Mouse (Mus musculus): ENCODE measurements around the gene Itgb3. TPM values are rescaled to one million over a fixed set of nuclear protein-coding genes. Genes with fewer than 3 reads are reported as not detected.

Gene Itgb3
- polyA plus RNA-seq, 1 experiment from 2014 or later, result 2.6 TPM

DNA sequence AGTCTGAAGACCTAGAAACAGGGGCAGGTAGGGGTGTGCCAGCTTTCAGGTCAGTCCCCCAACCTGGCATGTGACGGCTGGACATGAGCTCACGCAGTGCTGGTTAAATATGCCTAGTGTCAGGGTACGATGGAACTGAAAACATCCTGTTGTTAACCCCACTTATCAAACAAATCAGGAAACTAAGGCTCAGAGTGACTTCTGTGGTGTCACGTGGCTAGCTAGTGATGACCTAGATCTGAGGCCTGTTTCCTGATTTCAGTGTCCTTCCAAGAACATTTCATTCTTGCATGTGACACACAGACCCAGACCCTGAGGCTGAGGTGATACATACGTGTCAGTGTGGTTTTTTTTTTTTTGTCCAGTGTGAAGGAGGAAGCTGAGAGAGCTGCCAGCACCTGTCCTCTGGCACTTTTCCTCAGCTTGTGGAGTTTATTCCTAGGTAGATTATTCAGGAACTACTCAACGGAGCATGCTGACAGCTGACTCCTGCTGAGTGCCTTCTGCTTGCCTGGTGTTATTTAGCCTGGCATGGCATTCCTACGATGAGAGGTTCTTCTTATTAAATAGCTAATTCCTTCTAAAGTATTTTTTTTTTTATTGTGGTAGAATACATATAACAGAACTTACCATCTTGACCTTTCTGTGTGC, 22.5 kb downstream of the Itgb3 start:
- peaks cover 5% of the 10 kb centered on the region; the same call in 1 of the 2 replicates for H3K4me1 ChIP-seq (ENCODE audit: control insufficient read depth, insufficient read depth, low read length)
- DNase-seq (ENCODE audit: low spot score) (no peak), ATAC-seq (ENCODE audit: low read depth) (no peak)
- no peaks in the 10 kb centered on the region for H3K36me3 ChIP-seq (ENCODE audit: control insufficient read depth, insufficient read depth, low read length)
- H3K27me3 ChIP-seq (replicated peaks; ENCODE audit: control insufficient read depth, insufficient read depth, low read length), result no peaks in the 10 kb centered on the region
- H3K4me2 ChIP-seq (ENCODE audit: low read depth, low read length), result no peak overlapping the region
- no peak overlapping the region for H3K4me3 ChIP-seq (ENCODE audit: low read depth, low read length)
- WGBS, result 64% methylated on average over 7 of the region's 7 CpGs
- H3K9ac ChIP-seq (ENCODE audit: low read depth, low read length), result no peak overlapping the region
- no peak overlapping the region for H3K27ac ChIP-seq (replicated peaks; ENCODE audit: low read depth, low read length)
- no peaks in the 10 kb centered on the region for H3K9me3 ChIP-seq (ENCODE audit: control insufficient read depth, low read length)

DNA sequence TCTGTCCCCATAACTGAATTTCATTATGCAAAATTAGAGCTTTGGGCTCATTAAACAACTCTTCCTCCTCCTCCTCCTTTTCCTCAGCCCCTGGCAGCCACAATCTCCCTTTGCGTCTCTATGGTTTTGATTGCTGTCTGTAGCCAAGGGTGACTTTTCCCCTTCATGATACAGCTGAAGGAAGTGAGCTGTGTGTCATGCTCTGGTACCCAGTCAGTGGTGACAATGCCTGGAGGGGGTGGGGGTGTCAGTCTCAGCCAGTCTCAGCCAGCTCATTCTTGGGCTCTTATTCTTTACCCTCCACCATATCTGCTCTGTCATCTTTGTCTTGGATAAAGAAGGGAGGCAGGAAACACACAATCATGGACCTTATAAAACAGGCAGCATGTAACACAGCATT, 23.5 kb downstream of the Itgb3 start:
- no peak for ATAC-seq (ENCODE audit: low read depth)
- DNase-seq (ENCODE audit: low spot score), result no peak
- Histone ChIP-seq H3K4me2 (ENCODE audit: low read depth, low read length) (no peak overlapping the region), H3K27ac (replicated peaks; ENCODE audit: low read depth, low read length) (no peak overlapping the region), H3K4me1 (ENCODE audit: control insufficient read depth, insufficient read depth, low read length) (peaks cover 2% of the 10 kb centered on the region; the same call in 1 of the 2 replicates), H3K4me3 (ENCODE audit: low read depth, low read length) (no peak overlapping the region), H3K9ac (ENCODE audit: low read depth, low read length) (no peak overlapping the region), H3K27me3 (replicated peaks; ENCODE audit: control insufficient read depth, insufficient read depth, low read length) (no peaks in the 10 kb centered on the region), H3K36me3 (ENCODE audit: control insufficient read depth, insufficient read depth, low read length) (no peaks in the 10 kb centered on the region), H3K9me3 (ENCODE audit: control insufficient read depth, low read length) (no peaks in the 10 kb centered on the region)
- WGBS, result 50% methylated on average over 1 of the region's 1 CpGs

DNA sequence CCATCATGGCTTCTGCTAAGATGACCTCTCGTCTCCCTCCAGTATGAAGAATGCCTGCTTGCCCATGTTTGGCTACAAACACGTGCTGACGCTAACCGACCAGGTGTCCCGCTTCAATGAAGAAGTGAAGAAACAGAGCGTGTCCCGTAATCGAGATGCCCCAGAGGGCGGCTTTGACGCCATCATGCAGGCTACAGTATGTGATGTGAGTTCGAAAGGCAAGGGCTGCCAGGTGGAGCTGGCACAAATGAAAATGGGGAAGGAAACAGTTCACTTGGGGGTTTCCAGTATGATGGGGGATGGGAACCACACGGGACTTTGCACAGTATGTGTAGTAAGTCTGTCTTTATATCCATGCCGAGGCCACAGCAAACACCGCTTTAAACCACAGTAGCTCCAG, 29.2 kb downstream of the Itgb3 start:
- Histone ChIP-seq H3K4me3 (ENCODE audit: low read depth, low read length) (no peak overlapping the region), H3K9me3 (ENCODE audit: control insufficient read depth, low read length) (no peaks in the 10 kb centered on the region), H3K9ac (ENCODE audit: low read depth, low read length) (no peak overlapping the region), H3K36me3 (ENCODE audit: control insufficient read depth, insufficient read depth, low read length) (no peaks in the 10 kb centered on the region), H3K4me1 (ENCODE audit: control insufficient read depth, insufficient read depth, low read length) (no peaks in the 10 kb centered on the region), H3K27me3 (replicated peaks; ENCODE audit: control insufficient read depth, insufficient read depth, low read length) (no peaks in the 10 kb centered on the region), H3K27ac (replicated peaks; ENCODE audit: low read depth, low read length) (no peak overlapping the region), H3K4me2 (ENCODE audit: low read depth, low read length) (no peak overlapping the region)
- WGBS, result 89% methylated on average over 14 of the region's 14 CpGs
- DNase-seq (ENCODE audit: low spot score) (no peak), ATAC-seq (ENCODE audit: low read depth) (no peak)

DNA sequence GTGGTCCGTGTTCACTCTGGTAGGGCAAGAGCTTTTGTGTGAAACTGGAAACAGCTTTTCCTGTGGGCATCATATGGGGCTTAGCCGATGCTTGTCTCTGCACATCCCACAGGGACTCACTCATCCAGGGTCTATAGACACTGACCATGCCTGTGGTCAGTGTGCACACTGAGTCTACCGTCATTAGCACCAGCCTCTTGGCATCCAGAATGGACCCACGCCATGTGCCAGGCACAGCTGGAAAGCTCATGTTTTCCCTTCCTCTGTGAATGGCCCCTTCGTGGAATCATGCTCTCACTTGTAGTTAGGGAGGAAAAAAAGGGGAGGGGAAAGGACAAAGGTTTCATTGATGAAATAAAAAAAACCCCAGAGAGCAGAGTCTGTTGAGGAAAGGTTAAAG, 30.2 kb downstream of the Itgb3 start:
- Histone ChIP-seq H3K4me1 (ENCODE audit: control insufficient read depth, insufficient read depth, low read length) (no peaks in the 10 kb centered on the region), H3K36me3 (ENCODE audit: control insufficient read depth, insufficient read depth, low read length) (no peaks in the 10 kb centered on the region), H3K9ac (ENCODE audit: low read depth, low read length) (no peak overlapping the region), H3K4me3 (ENCODE audit: low read depth, low read length) (no peak overlapping the region), H3K27ac (replicated peaks; ENCODE audit: low read depth, low read length) (no peak overlapping the region; the same call in 1 of the 2 replicates), H3K27me3 (replicated peaks; ENCODE audit: control insufficient read depth, insufficient read depth, low read length) (no peaks in the 10 kb centered on the region), H3K9me3 (ENCODE audit: control insufficient read depth, low read length) (no peaks in the 10 kb centered on the region), H3K4me2 (ENCODE audit: low read depth, low read length) (no peak overlapping the region)
- 44% methylated on average over 5 of the region's 5 CpGs for WGBS
- DNase-seq (ENCODE audit: low spot score) (peak; percentile 12), ATAC-seq (ENCODE audit: low read depth) (no peak)

DNA sequence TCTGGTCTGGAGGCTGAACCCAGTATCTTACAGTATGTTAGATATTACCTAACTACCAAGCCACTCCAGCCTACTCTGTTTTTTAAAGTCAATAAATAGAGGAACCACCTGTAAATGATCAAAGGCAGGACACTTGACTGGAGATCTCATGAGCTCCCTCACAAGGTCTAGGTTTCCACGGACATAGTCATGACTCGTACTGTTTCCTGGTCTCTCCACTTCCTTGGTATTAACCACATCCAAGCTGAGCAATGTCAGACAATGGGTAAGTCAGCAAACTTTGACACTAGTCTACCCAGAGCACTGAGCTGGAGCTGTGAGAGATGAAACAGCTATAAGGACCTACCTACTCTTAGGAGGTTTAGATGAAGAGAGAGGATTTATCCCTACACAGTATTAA, 31.1 kb downstream of the Itgb3 start:
- H3K9me3 ChIP-seq (ENCODE audit: control insufficient read depth, low read length), result no peaks in the 10 kb centered on the region
- DNase-seq (ENCODE audit: low spot score) (no peak), ATAC-seq (ENCODE audit: low read depth) (no peak)
- no peaks in the 10 kb centered on the region for H3K27me3 ChIP-seq (replicated peaks; ENCODE audit: control insufficient read depth, insufficient read depth, low read length)
- WGBS, result 53% methylated on average over 2 of the region's 2 CpGs
- no peak overlapping the region for H3K27ac ChIP-seq (replicated peaks; ENCODE audit: low read depth, low read length)
- no peaks in the 10 kb centered on the region for H3K36me3 ChIP-seq (ENCODE audit: control insufficient read depth, insufficient read depth, low read length)
- H3K4me1 ChIP-seq (ENCODE audit: control insufficient read depth, insufficient read depth, low read length), result no peaks in the 10 kb centered on the region
- no peak overlapping the region for H3K9ac ChIP-seq (ENCODE audit: low read depth, low read length)
- no peak overlapping the region for H3K4me3 ChIP-seq (ENCODE audit: low read depth, low read length)
- no peak overlapping the region for H3K4me2 ChIP-seq (ENCODE audit: low read depth, low read length)

DNA sequence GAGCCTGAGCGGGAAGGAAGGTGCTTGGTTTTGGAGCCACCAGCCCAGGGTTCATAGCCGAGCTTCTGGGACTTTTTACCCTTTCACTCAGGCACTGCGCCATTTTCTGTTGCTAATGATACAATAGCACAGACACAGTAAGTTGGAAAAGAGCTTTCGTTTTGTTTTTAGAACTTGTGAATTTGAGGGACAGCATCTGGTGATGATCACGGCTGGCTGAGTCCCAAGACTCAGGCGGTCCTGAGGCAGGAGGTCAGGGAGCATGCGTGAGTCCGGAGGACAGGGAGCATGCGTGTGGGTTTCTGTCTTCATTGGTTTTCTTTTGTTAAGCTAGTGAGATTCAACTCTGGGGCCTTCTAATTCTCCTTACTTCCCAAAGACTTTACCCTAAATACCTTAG, 31.8 kb downstream of the Itgb3 start:
- Histone ChIP-seq H3K27me3 (replicated peaks; ENCODE audit: control insufficient read depth, insufficient read depth, low read length) (no peaks in the 10 kb centered on the region), H3K4me3 (ENCODE audit: low read depth, low read length) (no peak overlapping the region), H3K27ac (replicated peaks; ENCODE audit: low read depth, low read length) (no peak overlapping the region), H3K4me1 (ENCODE audit: control insufficient read depth, insufficient read depth, low read length) (no peaks in the 10 kb centered on the region), H3K4me2 (ENCODE audit: low read depth, low read length) (no peak overlapping the region), H3K9ac (ENCODE audit: low read depth, low read length) (no peak overlapping the region), H3K36me3 (ENCODE audit: control insufficient read depth, insufficient read depth, low read length) (no peaks in the 10 kb centered on the region), H3K9me3 (ENCODE audit: control insufficient read depth, low read length) (no peaks in the 10 kb centered on the region)
- no peak for DNase-seq (ENCODE audit: low spot score)
- no peak for ATAC-seq (ENCODE audit: low read depth)
- 70% methylated on average over 9 of the region's 9 CpGs for WGBS

DNA sequence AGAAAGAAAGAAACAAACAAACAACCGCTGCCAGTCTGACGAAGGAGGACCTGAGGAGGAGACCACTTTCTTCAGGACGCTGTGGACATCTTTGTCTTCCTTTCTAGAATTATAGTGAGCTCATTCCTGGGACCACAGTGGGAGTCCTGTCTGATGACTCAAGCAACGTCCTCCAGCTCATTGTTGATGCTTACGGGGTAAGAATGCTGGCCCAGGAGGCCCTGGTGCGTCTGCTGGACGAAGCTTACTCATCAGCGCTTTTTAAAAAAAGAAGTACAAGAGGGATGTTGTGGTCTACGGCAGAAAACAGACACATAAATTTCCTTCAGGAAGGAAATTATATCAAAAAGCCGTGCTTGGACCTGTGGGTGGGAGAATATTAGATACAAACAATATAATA, 33.1 kb downstream of the Itgb3 start:
- 79% methylated on average over 10 of the region's 10 CpGs for WGBS

DNA sequence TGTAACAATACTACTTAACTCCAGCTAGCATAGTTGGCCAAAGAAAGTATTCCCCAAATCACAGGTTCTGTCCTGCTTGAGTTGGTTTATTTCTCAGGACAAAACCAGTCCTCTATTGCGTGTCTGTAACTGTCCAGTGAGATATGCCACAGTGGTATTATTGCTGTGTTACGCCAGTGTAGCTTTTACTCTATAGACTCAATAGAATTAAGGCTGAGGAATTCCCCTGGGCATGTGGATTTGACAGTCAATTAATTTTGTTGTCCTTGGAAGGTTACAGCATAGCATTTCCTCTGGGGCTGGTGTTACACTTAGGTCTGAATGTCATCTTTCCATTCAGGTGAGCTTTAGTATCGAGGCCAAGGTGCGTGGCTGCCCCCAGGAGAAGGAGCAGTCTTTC, 35.4 kb downstream of the Itgb3 start:
- no peaks in the 10 kb centered on the region for H3K4me1 ChIP-seq (ENCODE audit: control insufficient read depth, insufficient read depth, low read length)
- H3K9ac ChIP-seq (ENCODE audit: low read depth, low read length), result no peak overlapping the region
- ATAC-seq (ENCODE audit: low read depth), result no peak
- WGBS, result 84% methylated on average over 4 of the region's 4 CpGs
- H3K27me3 ChIP-seq (replicated peaks; ENCODE audit: control insufficient read depth, insufficient read depth, low read length), result no peaks in the 10 kb centered on the region
- no peak for DNase-seq (ENCODE audit: low spot score)
- H3K27ac ChIP-seq (replicated peaks; ENCODE audit: low read depth, low read length), result no peak overlapping the region
- H3K36me3 ChIP-seq (ENCODE audit: control insufficient read depth, insufficient read depth, low read length), result no peaks in the 10 kb centered on the region
- no peaks in the 10 kb centered on the region for H3K9me3 ChIP-seq (ENCODE audit: control insufficient read depth, low read length)
- H3K4me3 ChIP-seq (ENCODE audit: low read depth, low read length), result no peak overlapping the region
- H3K4me2 ChIP-seq (ENCODE audit: low read depth, low read length), result no peak overlapping the region

More for the DNA sequence above, 33.1 kb downstream of the Itgb3 start:
- Histone ChIP-seq H3K36me3 (ENCODE audit: control insufficient read depth, insufficient read depth, low read length) (no peaks in the 10 kb centered on the region), H3K4me3 (ENCODE audit: low read depth, low read length) (no peak overlapping the region), H3K4me2 (ENCODE audit: low read depth, low read length) (no peak overlapping the region), H3K9ac (ENCODE audit: low read depth, low read length) (no peak overlapping the region), H3K27me3 (replicated peaks; ENCODE audit: control insufficient read depth, insufficient read depth, low read length) (no peaks in the 10 kb centered on the region), H3K27ac (replicated peaks; ENCODE audit: low read depth, low read length) (no peak overlapping the region), H3K9me3 (ENCODE audit: control insufficient read depth, low read length) (no peaks in the 10 kb centered on the region), H3K4me1 (ENCODE audit: control insufficient read depth, insufficient read depth, low read length) (no peaks in the 10 kb centered on the region)
- ATAC-seq (ENCODE audit: low read depth), result no peak
- no peak for DNase-seq (ENCODE audit: low spot score)

DNA sequence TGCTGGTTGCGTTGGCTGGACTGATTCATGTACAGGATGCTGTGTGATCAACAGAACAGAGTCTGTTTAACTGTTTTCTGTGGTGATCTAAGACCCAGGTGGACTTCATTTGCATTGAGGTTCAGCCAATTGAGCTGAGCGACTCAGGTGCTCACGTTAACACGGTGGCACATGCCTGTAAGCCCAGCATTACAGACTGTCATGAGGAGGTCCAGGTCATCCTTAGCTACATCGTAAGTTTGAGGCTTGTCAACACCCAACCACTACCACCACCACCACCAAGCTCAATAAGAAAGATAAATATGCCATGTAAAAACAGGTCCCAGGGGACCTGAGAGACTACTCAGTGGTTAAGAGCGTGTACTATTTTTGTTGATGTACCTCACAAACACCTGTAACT, 37.6 kb downstream of the Itgb3 start:
- H3K4me3 ChIP-seq (ENCODE audit: low read depth, low read length), result no peak overlapping the region
- ATAC-seq (ENCODE audit: low read depth) (no peak), DNase-seq (ENCODE audit: low spot score) (no peak)
- H3K36me3 ChIP-seq (ENCODE audit: control insufficient read depth, insufficient read depth, low read length), result no peaks in the 10 kb centered on the region
- no peak overlapping the region for H3K4me2 ChIP-seq (ENCODE audit: low read depth, low read length)
- no peaks in the 10 kb centered on the region for H3K4me1 ChIP-seq (ENCODE audit: control insufficient read depth, insufficient read depth, low read length)
- 90% methylated on average over 6 of the region's 6 CpGs for WGBS
- no peaks in the 10 kb centered on the region for H3K9me3 ChIP-seq (ENCODE audit: control insufficient read depth, low read length)
- H3K27ac ChIP-seq (replicated peaks; ENCODE audit: low read depth, low read length), result no peak overlapping the region
- H3K27me3 ChIP-seq (replicated peaks; ENCODE audit: control insufficient read depth, insufficient read depth, low read length), result no peaks in the 10 kb centered on the region
- no peak overlapping the region for H3K9ac ChIP-seq (ENCODE audit: low read depth, low read length)
